Comparison of ENCODE assay signal across 8 mouse cellular contexts in the genomic region with DNA sequence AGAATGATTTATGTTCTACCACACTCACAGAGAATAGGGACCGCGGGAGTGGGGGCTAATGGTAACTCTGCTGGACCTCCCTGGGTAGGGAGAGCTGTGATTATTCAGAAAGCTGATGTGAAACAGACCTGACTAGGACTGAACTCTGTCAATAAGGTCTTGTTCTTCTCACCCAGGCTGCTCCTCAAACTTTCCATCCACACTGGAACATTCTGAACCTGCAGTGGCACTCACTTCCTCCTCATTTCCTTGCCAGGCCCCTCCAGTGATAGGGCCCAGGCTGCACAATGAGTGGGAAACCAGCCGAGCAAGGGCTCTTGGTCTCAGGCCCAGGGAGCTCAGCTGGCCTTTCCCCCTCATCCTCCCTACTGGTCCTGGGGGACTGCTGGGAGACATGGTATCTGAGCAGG.
A peak's percentile ranks its signal among the peaks of the same experiment; 100 is the strongest.
DNase-seq lines count a peak whose midpoint lies in the region; TF ChIP-seq lines count a peak whose summit lies in the region.

No protein-coding gene starts in this region.

- 42% methylated on average over 3 of the region's 3 CpGs for WGBS in lung, adult 2 months

- peak; percentile 45 for DNase-seq in lung, adult 18-20 months
- no peak for DNase-seq in lung, adult 2 months
- peak; percentile 9 to 17 for DNase-seq in gastrocnemius, adult 8-10 months (ENCODE audit: low spot score in 2 of 2)
- peak; percentile 67 to 74 for DNase-seq in heart, postnatal 10 days
- DNase-seq in mesoderm, embryonic 11.5 days (ENCODE audit: low read depth, low spot score), result peak; percentile 44
- no peak for DNase-seq in layer of hippocampus, postnatal 36 days
- no peak for DNase-seq in right cerebral cortex, adult 18-20 months
- DNase-seq in spleen, postnatal 4 days (ENCODE audit: low spot score in 2 of 2), result no peak

- intact Hi-C loops in heart, postnatal 10 days (cut with DNase I), result no loop called here

- TF ChIP-seq CTCF in lung, adult 2 months (IDR thresholded peaks at IDR 0.05; ENCODE audit: insufficient read depth, low read length), result no peak

- H3K4me1 ChIP-seq in lung, adult 2 months (ENCODE audit: control insufficient read depth, insufficient read depth, low read length), result no peaks in the 10 kb centered on the region; the same call in 1 of the 2 replicates

- no peak overlapping the region for H3K4me3 ChIP-seq in lung, adult 2 months (replicated peaks; ENCODE audit: extremely low read depth, low read depth, low read length)

- TF ChIP-seq POLR2A in lung, adult 2 months (IDR thresholded peaks at IDR 0.05; ENCODE audit: borderline replicate concordance, extremely low read depth, low read depth, low read length), result no peak

Comparison
In these comparisons a context has a peak if more than half of its experiments do, and no peak if none do; other contexts are left out.
1. DNase-seq: peak in lung, adult 18-20 months (2 of 2), gastrocnemius, adult 8-10 months (2 of 2), heart, postnatal 10 days (2 of 2) and mesoderm, embryonic 11.5 days (single experiment); none in lung, adult 2 months (single experiment), layer of hippocampus, postnatal 36 days (0 of 2), right cerebral cortex, adult 18-20 months (single experiment) and spleen, postnatal 4 days (0 of 2).